Mouse (Mus musculus): ENCODE results near the gene 3300002I08Rik. TPM values are rescaled to one million over a fixed set of nuclear protein-coding genes. Genes with fewer than 3 reads are reported as not detected.
"Not testable (repeated sequence)": the region's sequence is repeated elsewhere in the genome, so short reads cannot be mapped to it uniquely, and the experiment has no call there.

Gene 3300002I08Rik
- 1.5 and 1.8 TPM in 2 replicates for polyA plus RNA-seq (2016; fragmentation: Nextera tagmentation; extraction: Ambion mirVana)

DNA sequence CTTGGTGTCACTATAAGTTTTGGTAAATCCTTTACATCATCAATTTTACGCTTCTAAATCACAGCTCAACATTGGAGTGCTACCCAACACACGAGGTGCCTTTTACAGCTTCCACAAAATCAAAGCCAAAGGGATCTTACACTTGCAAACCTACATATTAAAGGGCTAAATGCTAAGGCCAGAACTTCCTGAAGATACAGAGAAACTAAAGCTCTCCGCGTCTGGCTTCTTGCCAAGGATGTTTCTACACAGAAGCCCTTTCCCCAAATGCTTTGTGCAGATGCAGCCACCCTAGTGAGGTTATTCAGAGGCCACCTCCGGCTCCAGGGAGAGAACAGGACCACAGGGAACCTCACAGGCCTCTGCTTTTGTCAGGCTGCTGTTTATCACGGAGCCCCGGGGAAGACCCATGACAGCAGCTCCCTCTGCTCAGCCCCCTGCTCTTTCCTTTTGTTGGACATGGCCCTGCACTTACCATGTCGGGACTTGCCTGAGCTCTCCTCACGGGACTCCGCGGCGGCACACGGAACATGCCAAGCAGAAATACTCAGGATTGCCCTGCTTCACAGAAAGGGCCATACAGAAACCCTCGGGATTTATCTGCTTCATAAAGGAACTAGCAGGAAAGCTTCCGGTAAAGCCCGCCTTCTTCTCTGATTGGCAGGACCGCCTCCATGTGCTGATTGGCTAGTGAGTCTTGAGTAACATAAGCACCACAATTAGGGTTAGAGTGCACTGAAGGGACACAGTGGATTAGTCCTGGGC is at the start of gene 3300002I08Rik:
3300002I08Rik (minus strand) TSS at position 653 of the 765 bp plus-strand sequence.
- H3K9me3 ChIP-seq (replicated peaks); H3K4me1 ChIP-seq; H3K36me3 ChIP-seq; H3K27me3 ChIP-seq (replicated peaks): not testable (repeated sequence)
- Histone ChIP-seq H3K27ac (0 out of 2 replicates have a peak within 1 kb of the TSS, but pooled peaks have one; percentile 48), H3K4me2 (peak within 1 kb of the TSS; percentile 64), H3K9ac (peak within 1 kb of the TSS; percentile 55), H3K4me3 (peak within 1 kb of the TSS; percentile 65)
- WGBS (ENCODE audit: insufficient replicate concordance) = 8% methylated on average over 17 of the region's 17 CpGs
- ATAC-seq = peak; percentile 98

DNA sequence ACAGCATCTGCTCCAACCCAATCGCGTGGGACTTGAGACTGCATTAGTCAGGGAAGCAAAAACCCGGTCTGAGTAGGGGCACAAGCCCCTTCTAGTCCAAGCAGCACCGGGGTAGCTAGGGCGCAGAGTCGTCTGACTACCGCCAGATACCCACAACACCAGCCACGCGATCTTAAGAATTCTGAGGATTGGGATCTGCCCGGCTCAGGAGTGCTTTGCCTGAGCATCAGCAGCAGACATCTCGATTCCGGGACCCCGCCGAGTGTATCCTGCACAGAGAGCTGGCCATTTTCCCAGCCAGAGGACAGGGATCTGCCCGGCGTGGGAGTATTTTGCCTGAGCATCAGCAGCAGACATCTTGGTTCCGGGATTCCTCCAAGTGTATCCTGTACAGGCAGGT is 49.6 kb upstream of the 3300002I08Rik start:
- H3K4me3 ChIP-seq; H3K27me3 ChIP-seq (replicated peaks); H3K9ac ChIP-seq; ATAC-seq; H3K4me1 ChIP-seq; H3K4me2 ChIP-seq; H3K27ac ChIP-seq: not testable (repeated sequence)
- peaks cover 14% of the 10 kb centered on the region for H3K9me3 ChIP-seq (replicated peaks)
- H3K36me3 ChIP-seq = peaks cover 12% of the 10 kb centered on the region
- 71% methylated on average over 17 of the region's 17 CpGs for WGBS (ENCODE audit: insufficient replicate concordance)

DNA sequence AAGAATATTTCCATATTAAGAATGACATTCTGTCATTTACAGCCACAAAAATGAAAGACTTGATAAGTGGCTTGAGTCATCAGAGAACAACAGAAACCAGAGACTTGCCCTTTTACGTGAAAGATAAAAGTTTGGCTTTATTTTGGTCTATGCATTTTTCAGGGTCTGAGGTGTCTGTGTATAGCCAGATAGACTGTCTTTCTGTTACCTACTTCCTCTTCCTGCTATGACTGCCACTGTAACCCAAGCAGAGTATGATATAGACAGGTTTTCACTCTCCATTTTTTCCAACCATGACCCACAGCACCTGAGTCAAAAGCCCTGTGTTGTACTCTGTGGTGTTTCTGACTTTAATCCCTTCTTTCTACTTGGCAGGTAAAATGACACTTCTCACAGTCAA is 27.6 kb upstream of the 3300002I08Rik start:
- WGBS (ENCODE audit: insufficient replicate concordance) = 61% methylated on average over 1 of the region's 1 CpGs
- Histone ChIP-seq H3K27me3 (replicated peaks) (no peaks in the 10 kb centered on the region), H3K4me1 (no peaks in the 10 kb centered on the region), H3K36me3 (no peaks in the 10 kb centered on the region), H3K9me3 (replicated peaks) (no peaks in the 10 kb centered on the region), H3K27ac (no peak overlapping the region), H3K4me3 (no peak overlapping the region), H3K9ac (no peak overlapping the region), H3K4me2 (no peak overlapping the region)
- ATAC-seq = no peak

DNA sequence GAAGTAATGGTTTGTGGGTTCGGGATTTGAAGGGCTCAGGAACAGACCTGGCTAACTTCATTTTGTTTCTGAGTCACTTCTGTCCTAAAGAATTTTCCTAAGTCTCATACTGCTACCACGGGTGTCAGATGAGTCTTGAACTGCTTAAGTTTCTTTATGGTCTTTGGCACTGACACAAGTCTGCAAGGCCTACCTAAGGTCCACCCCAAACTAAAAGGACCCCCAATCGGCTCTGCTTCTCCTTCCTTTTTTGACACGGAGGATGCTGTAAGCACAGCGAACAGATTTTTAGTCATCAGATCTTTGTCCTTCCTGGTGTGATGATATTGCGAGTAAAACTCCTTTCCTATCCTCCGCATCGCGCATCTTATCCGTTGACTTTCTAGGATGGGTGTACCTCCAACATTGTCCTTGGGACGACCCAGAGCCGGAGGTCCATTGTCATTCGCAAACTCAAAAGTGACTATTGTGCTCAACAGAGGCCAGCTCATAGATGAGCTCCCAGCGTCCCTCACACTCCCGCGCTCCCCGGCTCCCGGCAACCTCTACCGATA is 23.1 kb upstream of the 3300002I08Rik start:
- 81% methylated on average over 19 of the region's 19 CpGs for WGBS (ENCODE audit: insufficient replicate concordance)
- not testable (repeated sequence) for ATAC-seq; H3K27me3 ChIP-seq (replicated peaks); H3K4me2 ChIP-seq; H3K36me3 ChIP-seq; H3K27ac ChIP-seq; H3K4me3 ChIP-seq; H3K9ac ChIP-seq; H3K9me3 ChIP-seq (replicated peaks); H3K4me1 ChIP-seq

DNA sequence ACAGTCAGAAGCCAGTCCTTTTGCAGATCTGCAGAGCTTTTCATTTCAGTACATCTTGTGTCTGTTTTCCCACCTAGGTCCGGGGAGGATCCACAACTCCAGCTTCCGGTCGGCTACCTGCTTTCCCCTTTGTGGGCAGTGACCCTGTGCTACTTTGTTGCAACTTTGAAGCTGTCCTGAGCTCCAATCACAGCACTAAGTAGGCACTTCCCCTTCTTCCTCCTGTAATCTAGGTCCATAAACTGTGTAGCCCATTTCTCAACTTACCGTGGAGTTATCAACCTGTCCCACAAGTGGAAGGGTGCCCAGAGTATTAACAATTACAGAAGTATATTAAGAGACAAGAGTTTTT is 289 bp upstream of the 3300002I08Rik start:
- peak; percentile 53 for ATAC-seq
- H3K9ac ChIP-seq = 0 out of 2 replicates have a peak overlapping the region, but pooled peaks have one; percentile 41

DNA sequence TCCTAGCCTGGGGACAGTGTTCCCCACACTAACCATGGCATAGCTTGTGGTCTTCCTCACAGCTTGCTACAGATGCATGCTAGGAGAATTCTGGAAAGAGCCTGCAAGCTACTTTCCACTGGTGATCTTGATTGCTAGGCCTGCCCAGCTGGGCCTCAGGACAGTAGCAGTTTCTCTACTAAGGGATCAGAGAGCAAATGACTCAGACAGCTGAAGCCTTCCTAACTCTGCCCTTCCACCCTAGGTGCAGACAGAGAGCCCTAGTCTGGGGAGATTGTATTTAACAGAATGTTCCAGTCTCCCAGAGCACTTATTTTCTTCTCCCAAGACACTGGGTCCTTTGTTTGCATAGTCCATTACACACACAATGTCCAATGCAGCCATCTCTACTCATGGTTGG is 5.4 kb downstream of the 3300002I08Rik start:
- H3K27ac ChIP-seq; H3K27me3 ChIP-seq (replicated peaks); H3K4me3 ChIP-seq; H3K4me2 ChIP-seq; H3K4me1 ChIP-seq; H3K9ac ChIP-seq; H3K9me3 ChIP-seq (replicated peaks); ATAC-seq; H3K36me3 ChIP-seq: not testable (repeated sequence)

More for the DNA sequence above, 289 bp upstream of the 3300002I08Rik start:
- 5% methylated on average over 4 of the region's 4 CpGs for WGBS (ENCODE audit: insufficient replicate concordance)
- Histone ChIP-seq H3K4me3 (peak overlapping the region; percentile 65), H3K4me2 (peak overlapping the region; percentile 64), H3K27ac (no peak overlapping the region), H3K9me3 (replicated peaks) (no peaks in the 10 kb centered on the region), H3K36me3 (no peaks in the 10 kb centered on the region), H3K27me3 (replicated peaks) (no peaks in the 10 kb centered on the region), H3K4me1 (0 out of 2 replicates have a peak, but pooled peaks cover 4% of the 10 kb centered on the region)

DNA sequence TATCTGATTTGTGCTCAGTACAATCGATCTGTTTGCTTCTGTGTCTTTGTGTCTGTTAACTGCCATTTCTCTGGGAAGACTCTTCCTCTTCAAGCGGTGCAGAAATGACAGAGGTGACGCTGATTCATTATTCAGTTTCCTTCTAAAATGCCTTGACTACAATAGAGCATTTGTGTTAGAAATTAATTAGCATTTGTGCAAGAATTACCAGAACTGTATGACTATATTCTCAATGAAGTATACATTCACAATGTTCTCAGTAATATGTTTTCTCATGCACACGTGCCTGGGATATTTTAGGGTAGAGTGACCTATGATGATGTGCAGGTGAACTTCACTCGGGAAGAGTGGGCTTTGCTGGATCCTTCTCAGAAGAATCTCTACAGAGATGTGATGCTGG is 39.2 kb downstream of the 3300002I08Rik start, which contains the start of gene Gm10130:
Gm10130 (plus strand) TSS at position 301 of the 400 bp plus-strand sequence.
- H3K9ac ChIP-seq = no peak within 1 kb of the TSS
- no peak within 1 kb of the TSS for H3K4me3 ChIP-seq
- ATAC-seq = no peak
- H3K27me3 ChIP-seq (replicated peaks) = no peaks in the 10 kb centered on the region
- peaks cover 23% of the 10 kb centered on the region; the same call in 1 of the 2 replicates for H3K9me3 ChIP-seq (replicated peaks)
- no peak within 1 kb of the TSS for H3K4me2 ChIP-seq
- peaks cover 53% of the 10 kb centered on the region for H3K36me3 ChIP-seq
- 80% methylated on average over 5 of the region's 5 CpGs for WGBS (ENCODE audit: insufficient replicate concordance)
- H3K27ac ChIP-seq = no peak within 1 kb of the TSS
- H3K4me1 ChIP-seq = no peaks in the 10 kb centered on the region

DNA sequence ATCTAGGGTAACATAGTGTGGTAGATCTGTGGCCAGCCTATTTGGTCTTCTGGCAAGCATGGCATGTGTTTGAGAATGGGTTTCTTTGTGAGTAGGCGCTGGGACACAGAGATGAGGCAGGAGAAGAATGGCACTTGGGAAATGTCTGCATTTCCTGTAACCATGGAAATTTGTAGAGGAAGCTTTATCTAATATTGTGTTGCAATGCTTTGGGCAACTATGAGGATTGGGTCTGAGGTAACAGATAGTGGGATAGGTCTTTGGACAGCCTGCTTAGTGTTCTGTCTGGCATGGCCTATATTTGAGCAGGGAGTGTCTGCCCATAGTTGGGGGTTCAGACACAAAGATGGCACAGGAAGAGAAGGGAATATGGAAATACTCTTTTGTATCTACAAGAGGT is 43.6 kb downstream of the 3300002I08Rik start:
- 78% methylated on average over 1 of the region's 1 CpGs for WGBS (ENCODE audit: insufficient replicate concordance)

DNA sequence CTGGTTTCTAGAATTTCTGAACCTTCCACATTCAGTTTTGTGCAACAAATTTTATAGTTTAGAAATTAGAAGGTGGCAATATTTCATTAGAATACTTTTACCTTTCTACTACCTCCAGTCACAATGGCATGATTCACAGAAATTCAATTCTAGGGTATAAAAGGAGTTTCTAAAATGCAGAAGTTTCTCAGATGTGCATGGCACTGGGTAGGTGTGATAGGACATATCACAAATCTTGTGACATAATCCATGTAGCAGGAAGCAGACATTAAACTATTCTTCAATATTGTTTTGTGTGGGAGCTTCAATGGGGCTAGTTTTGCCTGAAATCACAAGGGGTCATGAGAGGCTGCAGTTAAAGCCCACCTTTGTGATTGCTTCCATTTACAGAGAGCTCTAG is 46.4 kb downstream of the 3300002I08Rik start:
- Histone ChIP-seq H3K36me3 (peaks cover 40% of the 10 kb centered on the region), H3K4me1 (no peaks in the 10 kb centered on the region), H3K4me3 (no peak overlapping the region), H3K9ac (no peak overlapping the region), H3K4me2 (no peak overlapping the region), H3K27ac (no peak overlapping the region), H3K27me3 (replicated peaks) (no peaks in the 10 kb centered on the region), H3K9me3 (replicated peaks) (peaks cover 5% of the 10 kb centered on the region; the same call in 1 of the 2 replicates)
- no peak for ATAC-seq

More for the DNA sequence above, 43.6 kb downstream of the 3300002I08Rik start:
- Histone ChIP-seq H3K27me3 (replicated peaks) (no peaks in the 10 kb centered on the region), H3K9ac (no peak overlapping the region), H3K4me1 (no peaks in the 10 kb centered on the region), H3K4me3 (no peak overlapping the region), H3K27ac (no peak overlapping the region), H3K4me2 (no peak overlapping the region), H3K36me3 (peaks cover 56% of the 10 kb centered on the region), H3K9me3 (replicated peaks) (peaks cover 12% of the 10 kb centered on the region; the same call in 1 of the 2 replicates)
- no peak for ATAC-seq

DNA sequence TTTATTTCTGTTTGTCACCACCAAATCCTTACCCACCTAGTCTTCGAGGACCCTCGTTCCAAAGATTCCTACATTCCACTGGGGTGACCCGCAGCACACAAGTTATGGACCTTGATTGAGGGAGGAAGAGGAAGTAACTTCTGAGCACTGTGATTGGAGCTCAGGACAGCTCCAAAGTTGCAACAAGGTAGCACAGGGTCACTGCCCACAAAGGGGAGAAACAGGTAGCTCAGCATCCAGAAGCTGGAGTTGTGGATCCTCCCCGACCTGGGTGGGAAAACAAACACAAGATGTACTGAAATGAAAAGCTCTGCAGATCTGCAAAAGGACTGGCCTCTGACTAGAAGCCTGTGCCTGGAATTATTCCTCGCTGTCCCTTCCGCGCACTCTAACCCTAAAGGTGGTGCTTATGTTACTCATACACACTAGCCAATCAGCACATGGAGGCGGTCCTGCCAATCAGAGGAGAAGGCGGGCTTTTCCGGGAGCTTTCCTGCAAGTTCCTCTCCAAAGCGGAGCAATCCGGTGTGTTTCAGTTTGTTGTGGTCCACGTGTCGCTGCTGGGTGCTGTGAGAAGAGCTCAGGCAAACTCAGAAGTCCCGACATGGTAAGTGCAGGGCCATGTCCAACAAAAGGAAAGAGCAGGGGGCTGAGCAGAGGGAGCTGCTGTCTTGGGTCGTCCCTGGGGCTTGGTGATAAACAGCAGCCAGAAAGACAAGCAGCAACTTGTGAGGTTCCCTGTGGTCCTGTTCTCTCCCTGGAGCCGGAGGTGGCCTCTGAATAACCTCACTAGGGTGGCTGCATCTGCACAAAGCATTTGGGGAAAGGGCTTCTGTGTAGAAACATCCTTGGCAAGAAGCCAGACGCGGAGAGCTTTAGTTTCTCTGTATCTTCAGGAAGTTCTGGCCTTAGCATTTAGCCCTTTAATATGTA is 51.3 kb downstream of the 3300002I08Rik start:
- not testable (repeated sequence) for H3K27me3 ChIP-seq (replicated peaks); H3K4me1 ChIP-seq; H3K9me3 ChIP-seq (replicated peaks)
- Histone ChIP-seq H3K4me3 (peak overlapping the region; percentile 67), H3K4me2 (peak overlapping the region; percentile 69), H3K36me3 (peaks cover 12% of the 10 kb centered on the region), H3K27ac (peak overlapping the region; percentile 58; the same call in 1 of the 2 replicates), H3K9ac (peak overlapping the region; percentile 74)
- WGBS (ENCODE audit: insufficient replicate concordance) = 8% methylated on average over 19 of the region's 19 CpGs
- peak; percentile 98 for ATAC-seq

DNA sequence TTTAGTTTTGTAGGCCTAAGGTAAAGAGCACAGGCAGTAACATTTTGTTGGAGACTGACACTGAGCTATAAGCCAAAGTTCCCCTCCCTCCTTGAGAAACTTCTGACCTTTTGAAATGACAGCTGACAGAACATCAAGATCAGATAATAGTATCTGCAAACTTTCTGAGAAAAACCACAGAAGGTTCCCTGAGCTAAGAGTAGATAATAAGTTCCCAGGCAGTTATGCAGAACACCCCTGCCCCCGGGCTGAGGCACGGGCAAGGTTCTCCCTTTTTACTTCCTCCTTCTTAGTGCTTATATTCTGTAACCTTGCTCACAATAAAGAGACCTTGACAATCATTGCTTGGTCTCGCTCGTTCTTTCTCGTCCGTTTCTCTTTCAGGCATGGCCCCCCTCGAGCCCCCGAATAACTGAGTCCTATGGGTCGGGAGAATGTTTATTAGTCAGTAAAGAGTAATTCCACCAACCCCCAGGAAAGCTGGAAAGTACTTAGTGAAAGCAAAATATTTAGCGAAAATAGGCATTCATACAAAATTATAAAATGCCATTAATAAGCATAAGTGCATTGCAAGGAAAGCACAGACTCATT is 55.3 kb downstream of the 3300002I08Rik start:
- Histone ChIP-seq H3K4me1 (0 out of 2 replicates have a peak, but pooled peaks cover 4% of the 10 kb centered on the region), H3K36me3 (no peaks in the 10 kb centered on the region), H3K27ac (no peak overlapping the region), H3K9ac (no peak overlapping the region), H3K4me3 (no peak overlapping the region), H3K9me3 (replicated peaks) (no peaks in the 10 kb centered on the region), H3K4me2 (no peak overlapping the region), H3K27me3 (replicated peaks) (no peaks in the 10 kb centered on the region)
- no peak for ATAC-seq
- 58% methylated on average over 10 of the region's 10 CpGs for WGBS (ENCODE audit: insufficient replicate concordance)
